Mouse (Mus musculus): ENCODE measurements around the gene Pds5b.
"Not testable (repeated sequence)": the region's sequence is repeated elsewhere in the genome, so short reads cannot be mapped to it uniquely, and the experiment has no call there.

Pds5b gene

GRCm38 (mm10) chr5:150822781-150823180 is 149.2 kb downstream of the Pds5b start:
- no peak for DNase-seq (ENCODE audit: low spot score in 2 of 2)

- no peak for DNase-seq (ENCODE audit: low spot score in 2 of 2)
Observed at GRCm38 (mm10) chr5:150823361-150823760, 149.8 kb downstream of the Pds5b start.

GRCm38 (mm10) chr5:150829499-150829898 is 156.0 kb downstream of the Pds5b start:
- DNase-seq (ENCODE audit: low spot score in 2 of 2): no peak

- no peak for DNase-seq (ENCODE audit: low spot score in 2 of 2)
Observed at GRCm38 (mm10) chr5:150830718-150831117, 157.2 kb downstream of the Pds5b start.

GRCm38 (mm10) chr5:150836782-150837181 is 163.2 kb downstream of the Pds5b start:
- DNase-seq (ENCODE audit: low spot score in 2 of 2): no peak

- DNase-seq (ENCODE audit: low spot score in 2 of 2): peak in 1 of 2 experiments; percentile 8
Observed at GRCm38 (mm10) chr5:150839688-150840541, 166.4 kb downstream of the Pds5b start.

GRCm38 (mm10) chr5:150840596-150840995 is 167.1 kb downstream of the Pds5b start:
- peak in 1 of 2 experiments; percentile 1 for DNase-seq (ENCODE audit: low spot score in 2 of 2)

GRCm38 (mm10) chr5:150845961-150846360 is 172.4 kb downstream of the Pds5b start:
- DNase-seq (ENCODE audit: low spot score in 2 of 2): no peak

- no peak for DNase-seq (ENCODE audit: low spot score in 2 of 2)
Observed at GRCm38 (mm10) chr5:150850821-150851220, 177.3 kb downstream of the Pds5b start.

- not testable (repeated sequence) for DNase-seq (ENCODE audit: low spot score in 2 of 2)
Observed at GRCm38 (mm10) chr5:150852097-150852496, 178.6 kb downstream of the Pds5b start.

- DNase-seq (ENCODE audit: low spot score in 2 of 2): no peak
Observed at GRCm38 (mm10) chr5:150854506-150854905, 181.0 kb downstream of the Pds5b start.

GRCm38 (mm10) chr5:150859642-150860194 is 186.2 kb downstream of the Pds5b start:
- no peak for DNase-seq (ENCODE audit: low spot score in 2 of 2)

Data from urinary bladder, postnatal 36 days (tissue).